Mouse (Mus musculus) heart, postnatal 0 days (tissue): ENCODE measurements around the gene Tmem220.

Experiments
- CTCF ChIP-seq: IDR thresholded peaks from 2 replicates; pipeline ENCODE4 v1.5.1; 2016; ENCODE audit warnings: antibody characterized with exemption, control low read depth, low read depth
- EP300 ChIP-seq: IDR thresholded peaks from 2 replicates; pipeline ENCODE4 v1.6.1; 2016; ENCODE audit warnings: antibody characterized with exemption, low read depth

DNA sequence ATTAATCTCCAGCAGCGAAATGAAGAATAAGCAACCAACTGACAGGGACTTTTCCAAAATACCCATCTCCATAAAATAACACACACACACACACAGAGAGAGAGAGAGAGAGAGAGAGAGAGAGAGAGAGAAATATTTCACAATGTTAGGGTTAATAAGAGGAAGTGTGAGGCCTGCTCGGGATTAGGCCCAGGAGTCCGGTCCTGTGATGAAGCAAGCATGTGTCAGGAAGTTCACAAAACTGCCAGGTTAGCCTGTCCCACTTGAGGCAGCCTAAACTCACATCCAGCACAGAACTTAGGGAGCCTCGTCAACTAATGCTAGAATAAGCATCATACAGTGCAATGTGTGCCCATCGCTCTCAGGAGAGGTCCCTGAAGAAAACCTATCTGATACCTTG lies 22.2 kb downstream of the Tmem220 start:
- TF ChIP-seq CTCF: no peak
- no peak for TF ChIP-seq EP300
